Mouse (Mus musculus): ENCODE data around the gene Ap1s1.

The Ap1s1 gene

GRCm38 (mm10) chr5:137065454-137065853, 19.5 kb upstream of the Ap1s1 start:
- DNase-seq (ENCODE audit: low spot score), result no peak

- no peak for DNase-seq (ENCODE audit: low spot score)
Measured at GRCm38 (mm10) chr5:137062601-137063000, 16.7 kb upstream of the Ap1s1 start.

GRCm38 (mm10) chr5:137061809-137062481, 16.0 kb upstream of the Ap1s1 start:
- peak; percentile 17 for DNase-seq (ENCODE audit: low spot score)

GRCm38 (mm10) chr5:137054873-137055272, 8.9 kb upstream of the Ap1s1 start:
- no peak for DNase-seq (ENCODE audit: low spot score)

- no peak for DNase-seq (ENCODE audit: low spot score)
Measured at GRCm38 (mm10) chr5:137054299-137054698, 8.4 kb upstream of the Ap1s1 start.

- no peak for DNase-seq (ENCODE audit: low spot score)
Measured at GRCm38 (mm10) chr5:137051914-137052505, 6.1 kb upstream of the Ap1s1 start.

GRCm38 (mm10) chr5:137051125-137051524, 5.2 kb upstream of the Ap1s1 start:
- DNase-seq (ENCODE audit: low spot score), result no peak

GRCm38 (mm10) chr5:137046991-137047390, 1.1 kb upstream of the Ap1s1 start:
- no peak for DNase-seq (ENCODE audit: low spot score)

- no peak for DNase-seq (ENCODE audit: low spot score)
Measured at GRCm38 (mm10) chr5:137046324-137046718, 386 bp upstream of the Ap1s1 start.

- DNase-seq (ENCODE audit: low spot score), result no peak
Measured at GRCm38 (mm10) chr5:137043997-137044396, 1.9 kb downstream of the Ap1s1 start.

GRCm38 (mm10) chr5:137041442-137041841, 4.5 kb downstream of the Ap1s1 start:
- DNase-seq (ENCODE audit: low spot score), result no peak

- DNase-seq (ENCODE audit: low spot score), result no peak
Measured at GRCm38 (mm10) chr5:137039453-137039852, 6.5 kb downstream of the Ap1s1 start.

GRCm38 (mm10) chr5:137036211-137036610, 9.7 kb downstream of the Ap1s1 start:
- no peak for DNase-seq (ENCODE audit: low spot score)

GRCm38 (mm10) chr5:137032641-137033074, 13.3 kb downstream of the Ap1s1 start:
- DNase-seq (ENCODE audit: low spot score), result no peak

- no peak for DNase-seq (ENCODE audit: low spot score)
Measured at GRCm38 (mm10) chr5:137032033-137032421, 13.9 kb downstream of the Ap1s1 start.

- no peak for DNase-seq (ENCODE audit: low spot score)
Measured at GRCm38 (mm10) chr5:137031076-137032032, 14.6 kb downstream of the Ap1s1 start.

GRCm38 (mm10) chr5:137030416-137030810, 15.5 kb downstream of the Ap1s1 start:
- no peak for DNase-seq (ENCODE audit: low spot score)

- DNase-seq (ENCODE audit: low spot score), result peak; percentile 90
Measured at GRCm38 (mm10) chr5:137029643-137030415, 16.1 kb downstream of the Ap1s1 start.

GRCm38 (mm10) chr5:137029273-137029585, 16.7 kb downstream of the Ap1s1 start:
- DNase-seq (ENCODE audit: low spot score), result no peak

GRCm38 (mm10) chr5:137028561-137029272, 17.2 kb downstream of the Ap1s1 start:
- no peak for DNase-seq (ENCODE audit: low spot score)

GRCm38 (mm10) chr5:137026092-137026491, 19.8 kb downstream of the Ap1s1 start, which contains the start of gene Vgf:
Gene Vgf (plus strand): TSS chr5:137026392.
- no peak for DNase-seq (ENCODE audit: low spot score)

All from layer of hippocampus, adult 9-10 months (tissue).